Mouse (Mus musculus) liver, embryonic 14.5 days (tissue): ENCODE measurements around the gene Abl1. TPM values are rescaled to one million over a fixed set of nuclear protein-coding genes. Genes with fewer than 3 reads are reported as not detected.

Experiments
- ATAC-seq: fragments of 200-750 bp; cut with Nextera tagmentation; 2 replicates; pipeline ENCODE4 v1.8.0; 2017; ENCODE audit warnings: moderate number of reproducible peaks, mild to moderate bottlenecking, moderate library complexity; ENCODE audit not compliant: insufficient read depth
- DNase-seq, 3 experiments: peaks; one replicate each; pipeline ENCODE4 v3.0.0-alpha.2; 2012 to 2013; ENCODE audit warnings: low read depth in 3 of 3, low spot score in 3 of 3
- H3K27ac ChIP-seq: fragments of 300-500 bp; sonication (generic); 2 replicates; pipeline ENCODE4 v1.5.1; 2014; ENCODE audit warnings: moderate library complexity, mild to moderate bottlenecking, control low read depth, inconsistent platforms
- H3K27me3 ChIP-seq: fragments of 300-500 bp; sonication (generic); 2 replicates; pipeline ENCODE4 v1.6.1; 2014; ENCODE audit warnings: mild to moderate bottlenecking, low read length, moderate library complexity; ENCODE audit not compliant: control insufficient read depth, insufficient read depth
- H3K36me3 ChIP-seq: fragments of 300-500 bp; sonication (generic); replicated peaks from 2 replicates; pipeline ENCODE4 v1.6.1; 2014; ENCODE audit warnings: low read depth; ENCODE audit not compliant: control insufficient read depth, insufficient read depth
- H3K4me1 ChIP-seq, 2 experiments: fragments of 200-500 bp in 1 of 2; fragments of 300-500 bp in 1 of 2; sonication (generic) in 1 of 2; replicated peaks; 2 replicates each; pipeline ENCODE4 v1.6.1; 2012 to 2014; ENCODE audit warnings: antibody characterized with exemption in 1 of 2, inconsistent platforms in 1 of 2, low read length in 1 of 2; ENCODE audit not compliant: control insufficient read depth in 2 of 2, insufficient read depth in 2 of 2
- H3K4me2 ChIP-seq: fragments of 300-500 bp; sonication (generic); 2 replicates; pipeline ENCODE4 v1.6.1; 2014; ENCODE audit warnings: low read depth, mild to moderate bottlenecking, control low read depth, moderate library complexity
- H3K4me3 ChIP-seq, 2 experiments: fragments of 200-500 bp in 1 of 2; fragments of 300-500 bp in 1 of 2; sonication (generic) in 1 of 2; 2 replicates each; pipeline ENCODE4 v1.5.1; 2012 to 2014; ENCODE audit warnings: low read depth in 2 of 2, low read length in 2 of 2, mild to moderate bottlenecking in 2 of 2, control low read depth in 1 of 2, inconsistent platforms in 1 of 2, moderate library complexity in 1 of 2; ENCODE audit not compliant: insufficient read depth in 1 of 2
- H3K9ac ChIP-seq: fragments of 300-500 bp; sonication (generic); replicated peaks from 2 replicates; pipeline ENCODE4 v1.6.1; 2014; ENCODE audit warnings: mild to moderate bottlenecking, control low read depth, moderate library complexity
- H3K9me3 ChIP-seq: fragments of 300-500 bp; sonication (generic); 2 replicates; pipeline ENCODE4 v1.6.1; 2016; ENCODE audit warnings: low read length, mixed read lengths; ENCODE audit not compliant: control insufficient read depth
- CTCF ChIP-seq: IDR thresholded peaks from 2 replicates; pipeline ENCODE4 v1.5.1; 2016; ENCODE audit warnings: antibody characterized with exemption, low read depth, control low read depth
- EP300 ChIP-seq: IDR thresholded peaks from 2 replicates; pipeline ENCODE4 v1.6.1; 2016; ENCODE audit warnings: antibody characterized with exemption, low read depth
- WGBS: fragments of 180-500 bp; shearing (Covaris S2); extraction: QIAGEN DNeasy Blood & Tissue Kit; methylation state at CpG from one replicate; pipeline ENCODE4 v1.1.7; 2014; ENCODE audit not compliant: insufficient replicate concordance; 5-methylcytosine and 5-hydroxymethylcytosine counted together
- polyA plus RNA-seq, 2 experiments: library from polyadenylated mRNA; depleted of rRNA in 1 of 2; stranded (reverse) in 1 of 2; unstranded in 1 of 2; fragments of >200 nt; fragmentation: Nextera tagmentation in 1 of 2; extraction: Ambion mirVana in 1 of 2; gene quantifications; 2 replicates each; pipeline versions ENCODE4 v1.2.1 to v1.2.3; 2012 to 2014

Abl1 gene
- polyA plus RNA-seq, 2 experiments = 4.8 to 9.6 TPM

GRCm38 (mm10) chr2:31801416-31801815 is 113.2 kb downstream of the Abl1 start:
- Histone ChIP-seq H3K9me3 (no peaks in the 10 kb centered on the region), H3K4me1 (no peaks in the 10 kb centered on the region), H3K4me2 (no peak overlapping the region), H3K4me3 (no peak overlapping the region), H3K27me3 (no peaks in the 10 kb centered on the region), H3K9ac (no peak overlapping the region), H3K36me3 (peaks cover 12% of the 10 kb centered on the region), H3K27ac (no peak overlapping the region)
- DNase-seq (no peak), ATAC-seq (no peak)
- no peak for TF ChIP-seq CTCF
- WGBS = 76% methylated on average over 9 of the region's 9 CpGs

GRCm38 (mm10) chr2:31802811-31803210 is 114.6 kb downstream of the Abl1 start:
- Histone ChIP-seq H3K4me1 (no peaks in the 10 kb centered on the region), H3K27ac (no peak overlapping the region), H3K36me3 (peaks cover 12% of the 10 kb centered on the region), H3K4me3 (no peak overlapping the region), H3K9ac (no peak overlapping the region), H3K9me3 (no peaks in the 10 kb centered on the region), H3K4me2 (no peak overlapping the region), H3K27me3 (no peaks in the 10 kb centered on the region)
- no peak for ATAC-seq
- DNase-seq = no peak
- no peak for TF ChIP-seq CTCF
- TF ChIP-seq EP300 = no peak
- 79% methylated on average over 8 of the region's 8 CpGs for WGBS

- no peak overlapping the region for H3K27ac ChIP-seq
- 78% methylated on average over 14 of the region's 14 CpGs for WGBS
- peaks cover 12% of the 10 kb centered on the region for H3K36me3 ChIP-seq
- H3K4me3 ChIP-seq = no peak overlapping the region
- no peaks in the 10 kb centered on the region for H3K4me1 ChIP-seq
- no peak for ATAC-seq
- H3K27me3 ChIP-seq = no peaks in the 10 kb centered on the region
- H3K9me3 ChIP-seq = no peaks in the 10 kb centered on the region
- no peak for TF ChIP-seq EP300
- TF ChIP-seq CTCF = no peak
- no peak overlapping the region for H3K4me2 ChIP-seq
- no peak overlapping the region for H3K9ac ChIP-seq
- no peak for DNase-seq
These were observed 115.3 kb downstream of the Abl1 start for GRCm38 (mm10) chr2:31803480-31803879.

- no peaks in the 10 kb centered on the region for H3K27me3 ChIP-seq
- no peaks in the 10 kb centered on the region; the same call in 1 of the 2 replicates for H3K36me3 ChIP-seq
- H3K4me3 ChIP-seq = no peak overlapping the region
- no peak overlapping the region for H3K27ac ChIP-seq
- H3K9ac ChIP-seq = no peak overlapping the region
- WGBS = 60% methylated on average over 9 of the region's 9 CpGs
- DNase-seq = no peak
- TF ChIP-seq EP300 = no peak
- TF ChIP-seq CTCF = no peak
- H3K9me3 ChIP-seq = no peaks in the 10 kb centered on the region
- no peak overlapping the region for H3K4me2 ChIP-seq
- ATAC-seq = no peak
- no peaks in the 10 kb centered on the region for H3K4me1 ChIP-seq
These were observed 118.6 kb downstream of the Abl1 start for GRCm38 (mm10) chr2:31806639-31807382.

GRCm38 (mm10) chr2:31808410-31809357 is 120.5 kb downstream of the Abl1 start:
- no peaks in the 10 kb centered on the region for H3K4me1 ChIP-seq
- DNase-seq = no peak
- TF ChIP-seq EP300 (no peak), CTCF (no peak; the same call in 1 of the 2 replicates)
- no peak overlapping the region for H3K27ac ChIP-seq
- no peaks in the 10 kb centered on the region for H3K9me3 ChIP-seq
- 40% methylated on average over 28 of the region's 28 CpGs for WGBS
- H3K9ac ChIP-seq = no peak overlapping the region
- no peak overlapping the region for H3K4me3 ChIP-seq
- H3K4me2 ChIP-seq = no peak overlapping the region
- H3K27me3 ChIP-seq = no peaks in the 10 kb centered on the region
- ATAC-seq = no peak
- H3K36me3 ChIP-seq = no peaks in the 10 kb centered on the region
